Mouse (Mus musculus) CH12F3 (cell line): ENCODE results near the gene Syk.

ENCODE experiments used
- in situ Hi-C: fragments of 300-500 bp; cut with MboI; formaldehyde crosslinking; loops from 2 replicates; pipeline ENCODE4 v1.14.3; 2020; ENCODE audit warnings: low sequenced_read_pairs

Gene Syk

GRCm38 (mm10) chr13:52694857-52695256 lies 111.9 kb downstream of the Syk start:
- in situ Hi-C loops: no loop called here
